Mouse (Mus musculus): Measurements from ENCODE around the gene Afap1.
A peak's percentile ranks its signal among the peaks of the same experiment; 100 is the strongest.

Afap1 gene

GRCm38 (mm10) chr5:35898994-35899393 lies 5.9 kb downstream of the Afap1 start:
- no peak for DNase-seq

DNA sequence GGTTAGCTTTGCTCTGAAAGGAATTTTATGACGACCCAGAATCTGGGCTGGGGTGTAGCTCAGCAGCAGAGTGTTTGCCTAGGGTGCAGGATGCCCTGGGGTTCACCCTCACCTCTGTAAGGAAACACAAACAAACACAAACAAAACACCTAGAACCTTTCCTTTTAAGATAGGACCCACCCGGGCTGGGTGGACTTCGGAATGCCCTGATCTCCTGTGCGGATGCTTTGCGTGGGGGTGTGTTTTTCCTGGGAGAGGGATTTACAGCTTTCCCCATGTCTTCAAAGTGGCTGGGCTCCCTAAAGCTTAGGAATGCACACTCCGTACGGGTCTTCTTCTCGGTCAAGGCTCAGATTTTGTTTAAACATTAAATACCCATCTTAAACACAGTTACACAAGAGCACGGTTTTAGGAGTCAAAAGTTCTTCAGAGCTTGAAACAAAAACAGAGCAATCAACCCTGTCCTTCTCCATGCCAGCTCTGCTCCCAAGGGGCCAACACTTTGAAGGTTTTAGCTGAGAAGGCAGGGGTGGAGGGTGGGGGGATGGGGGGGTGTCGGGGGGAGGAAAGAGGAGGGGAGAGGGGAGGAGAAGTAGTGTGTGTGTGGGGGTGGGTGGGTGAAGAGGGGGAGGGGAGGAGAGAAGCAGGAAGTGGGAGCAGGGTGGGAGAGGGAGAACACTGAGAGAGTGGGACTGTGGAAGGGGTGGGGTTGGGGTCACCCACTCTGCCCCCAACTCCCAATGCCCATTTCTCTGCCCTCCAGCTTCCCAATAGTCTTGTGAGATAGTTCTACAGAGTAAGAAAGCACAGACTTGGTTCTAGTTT lies 7.5 kb downstream of the Afap1 start:
- DNase-seq, result no peak

DNA sequence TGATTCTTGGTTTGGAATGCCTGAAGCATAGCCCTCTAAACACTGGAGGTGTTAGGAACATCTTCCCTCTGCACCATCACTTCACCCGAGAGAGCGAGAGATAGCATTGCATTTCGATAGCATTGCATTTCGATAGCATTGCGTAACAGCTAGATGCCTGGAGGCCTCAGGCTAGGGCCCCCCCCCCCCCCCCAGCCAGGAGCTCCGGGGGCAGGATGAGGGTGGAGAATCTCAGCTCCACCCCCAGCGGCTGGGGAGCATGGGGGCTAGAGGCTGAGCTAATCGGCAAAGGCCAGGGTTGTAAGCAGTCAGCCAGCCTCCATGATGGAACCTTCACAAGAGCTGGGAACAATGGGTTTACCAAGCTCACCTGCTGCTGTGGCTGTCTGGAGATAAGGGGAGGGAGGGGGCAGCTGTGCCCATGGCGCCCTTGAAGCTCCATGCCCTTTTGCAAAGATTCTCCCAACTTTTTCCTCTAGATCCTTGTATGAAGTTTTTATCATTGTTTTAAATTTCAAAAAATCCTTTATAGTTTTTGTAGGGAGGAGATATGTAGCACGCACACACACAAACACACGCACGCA lies 8.2 kb downstream of the Afap1 start:
- DNase-seq, result no peak

GRCm38 (mm10) chr5:35903456-35903855 lies 10.3 kb downstream of the Afap1 start:
- DNase-seq, result no peak

DNA sequence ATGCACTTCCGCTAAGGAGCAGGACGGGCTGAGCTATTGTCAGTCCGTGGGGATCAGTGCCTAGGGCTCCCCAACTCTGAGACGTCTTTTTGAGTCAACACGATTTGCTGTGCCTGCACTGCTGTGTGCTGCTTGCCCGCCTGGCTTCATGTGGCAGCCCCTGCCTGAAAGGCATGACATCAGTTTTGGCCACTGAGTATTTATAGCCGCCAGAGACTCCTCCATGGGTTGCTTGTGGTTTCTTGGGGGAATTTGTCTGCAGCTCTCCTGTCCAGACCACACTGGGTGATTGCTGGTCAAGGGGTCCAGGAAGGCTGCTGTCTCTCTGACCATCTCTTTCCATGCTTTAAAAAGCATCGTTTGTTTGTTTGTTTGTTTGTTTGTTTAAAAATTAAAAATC lies 12.2 kb downstream of the Afap1 start:
- DNase-seq, result no peak

- DNase-seq, result no peak
Measured at GRCm38 (mm10) chr5:35907090-35907489, 14.0 kb downstream of the Afap1 start.

GRCm38 (mm10) chr5:35907633-35908426 lies 14.7 kb downstream of the Afap1 start:
- DNase-seq, result peak; percentile 88

DNA sequence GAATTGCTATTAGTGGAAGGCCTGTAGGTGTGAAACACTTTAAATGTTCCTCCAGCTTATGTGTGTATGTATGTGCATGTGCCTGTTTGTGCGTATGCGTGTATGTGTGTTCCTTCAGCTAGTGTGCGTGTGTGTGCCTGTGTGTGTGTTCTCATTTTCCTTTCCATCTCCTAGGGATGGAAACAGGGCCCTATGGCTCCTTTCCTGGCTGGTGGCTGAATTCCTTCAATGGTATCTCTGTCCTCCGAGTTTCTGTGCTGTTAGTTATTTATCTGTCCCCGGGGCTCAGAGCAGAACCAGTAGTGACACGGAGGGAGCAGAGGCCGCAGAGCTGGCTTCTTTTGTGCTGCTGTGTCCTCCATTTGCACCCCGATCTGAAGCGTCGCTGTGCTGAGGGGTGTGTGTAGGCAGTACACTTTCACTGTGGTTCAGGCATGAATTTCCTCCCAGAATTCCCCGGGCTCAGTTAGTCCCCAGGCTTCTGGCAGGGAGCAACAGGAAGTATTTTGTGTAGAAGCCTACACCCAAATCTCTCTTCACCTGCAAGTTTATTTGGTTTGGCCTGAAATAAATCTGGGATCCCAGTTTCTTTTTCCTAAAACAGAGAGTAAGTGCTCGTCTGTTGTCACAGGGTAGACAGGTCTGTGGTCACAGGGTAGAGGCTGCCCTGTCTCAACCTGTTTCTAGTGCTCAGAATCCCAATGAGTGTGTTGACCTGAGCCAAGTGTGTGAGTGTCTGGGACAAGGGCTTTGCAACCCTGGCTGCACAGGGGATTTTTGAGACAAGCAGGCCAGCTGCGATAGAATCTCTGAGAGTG lies 15.7 kb downstream of the Afap1 start:
- DNase-seq, result no peak

GRCm38 (mm10) chr5:35915629-35916300 lies 22.6 kb downstream of the Afap1 start:
- no peak for DNase-seq

DNA sequence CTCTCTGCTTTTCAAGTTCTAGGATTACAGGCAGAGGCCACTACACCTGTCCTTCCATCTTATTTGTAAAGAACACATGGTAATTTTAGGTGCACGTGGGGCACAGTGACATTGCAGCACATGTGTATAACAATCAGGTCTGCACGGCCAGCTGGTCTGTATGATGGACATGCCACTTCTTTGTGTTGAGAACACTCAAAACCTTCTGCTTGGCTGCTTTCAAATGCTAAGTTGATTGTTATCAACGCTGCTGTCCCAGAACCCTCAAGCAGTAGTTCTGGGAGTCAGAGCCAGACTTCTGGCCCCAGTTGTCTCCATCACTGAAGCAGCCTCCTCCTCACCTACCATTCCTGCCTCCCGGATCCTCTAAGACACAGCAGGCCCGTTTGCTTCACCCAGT lies 23.5 kb downstream of the Afap1 start:
- DNase-seq, result no peak

GRCm38 (mm10) chr5:35918387-35918786 lies 25.3 kb downstream of the Afap1 start:
- no peak for DNase-seq

- no peak for DNase-seq
Measured at GRCm38 (mm10) chr5:35920076-35920475, 27.0 kb downstream of the Afap1 start.

DNA sequence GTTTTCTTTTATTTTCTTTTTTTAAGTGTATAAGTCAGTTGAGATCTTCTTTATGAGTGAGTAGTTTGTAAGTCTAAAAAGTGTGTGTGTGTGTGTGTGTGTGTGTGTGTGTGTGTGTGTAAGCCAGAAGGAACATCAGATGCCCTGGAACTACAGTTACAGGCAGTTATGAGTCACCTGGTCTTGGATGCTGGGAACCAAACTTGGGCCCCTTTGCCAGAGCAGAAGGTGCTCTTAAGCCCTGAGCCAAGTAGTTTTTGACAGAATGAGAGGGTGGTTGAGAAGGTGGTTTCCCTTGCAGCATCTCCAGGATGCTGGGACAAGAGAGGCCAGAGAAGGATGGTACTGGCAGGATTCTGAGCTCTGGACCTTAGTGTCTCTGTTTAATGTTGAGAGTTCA lies 27.4 kb downstream of the Afap1 start:
- DNase-seq, result no peak

DNA sequence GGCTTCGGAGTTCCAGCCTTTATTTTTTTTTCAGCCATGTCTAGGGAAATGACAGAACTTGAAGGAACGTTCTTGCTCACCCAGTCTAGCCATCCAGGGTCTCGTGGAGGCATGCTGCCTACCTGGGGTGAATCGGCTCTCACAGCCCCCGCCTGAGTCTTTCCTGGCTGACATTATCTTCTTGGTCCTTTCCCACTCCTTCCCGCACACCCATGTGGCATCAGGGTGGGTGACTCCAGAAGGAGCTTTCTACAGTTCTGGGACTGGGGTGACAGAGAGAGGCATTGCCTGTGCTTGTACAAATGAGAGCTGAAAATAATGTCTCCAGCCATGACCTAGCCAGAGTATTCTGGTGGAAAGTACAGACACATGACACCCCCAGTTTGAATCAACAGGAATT lies 28.0 kb downstream of the Afap1 start:
- no peak for DNase-seq

- DNase-seq, result no peak
Measured at GRCm38 (mm10) chr5:35921595-35922254, 28.6 kb downstream of the Afap1 start.

GRCm38 (mm10) chr5:35923448-35923847 lies 30.3 kb downstream of the Afap1 start:
- no peak for DNase-seq

GRCm38 (mm10) chr5:35925171-35925634 lies 32.1 kb downstream of the Afap1 start:
- DNase-seq, result peak; percentile 44

DNA sequence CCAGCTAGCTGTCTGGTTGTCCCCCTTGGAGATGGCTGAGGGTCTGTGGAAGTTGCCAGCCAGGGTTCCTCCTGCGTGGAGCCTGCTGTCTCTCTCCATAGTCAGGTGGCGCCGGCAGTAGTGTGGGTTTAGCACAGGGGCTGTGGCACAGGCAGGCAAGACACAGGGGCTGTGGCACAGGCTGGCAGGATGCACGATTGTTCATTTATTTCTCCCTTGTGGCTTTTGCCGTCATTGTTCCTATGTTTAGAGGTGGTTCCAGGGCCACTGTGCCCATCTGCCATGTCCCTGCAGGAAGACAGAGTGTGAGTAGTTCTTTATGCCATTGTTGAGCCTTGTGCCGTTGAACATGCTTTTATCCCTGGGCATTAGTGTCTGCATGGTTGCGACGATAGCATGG lies 33.4 kb downstream of the Afap1 start:
- DNase-seq, result no peak

GRCm38 (mm10) chr5:35931296-35931695 lies 38.2 kb downstream of the Afap1 start:
- DNase-seq, result no peak

DNA sequence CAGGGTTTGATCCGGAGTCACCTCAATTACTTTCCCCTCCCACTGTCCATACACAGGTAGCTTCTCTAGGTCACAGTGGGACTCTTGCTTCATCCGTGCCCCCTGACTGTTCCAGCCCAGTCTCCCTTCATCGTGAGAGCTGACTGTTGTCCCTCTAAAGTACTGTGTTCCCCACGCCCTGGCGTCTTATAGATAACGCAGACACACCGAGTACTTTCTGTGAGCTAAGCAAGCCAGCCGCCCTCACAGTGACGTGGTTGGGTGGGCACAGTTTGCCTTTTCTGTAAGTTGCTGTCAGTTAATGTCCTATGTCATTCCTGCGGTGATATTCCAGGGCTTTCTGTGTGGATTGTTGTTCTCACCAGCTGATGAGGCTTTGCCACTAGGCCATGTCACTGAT lies 39.9 kb downstream of the Afap1 start:
- DNase-seq, result no peak

DNA sequence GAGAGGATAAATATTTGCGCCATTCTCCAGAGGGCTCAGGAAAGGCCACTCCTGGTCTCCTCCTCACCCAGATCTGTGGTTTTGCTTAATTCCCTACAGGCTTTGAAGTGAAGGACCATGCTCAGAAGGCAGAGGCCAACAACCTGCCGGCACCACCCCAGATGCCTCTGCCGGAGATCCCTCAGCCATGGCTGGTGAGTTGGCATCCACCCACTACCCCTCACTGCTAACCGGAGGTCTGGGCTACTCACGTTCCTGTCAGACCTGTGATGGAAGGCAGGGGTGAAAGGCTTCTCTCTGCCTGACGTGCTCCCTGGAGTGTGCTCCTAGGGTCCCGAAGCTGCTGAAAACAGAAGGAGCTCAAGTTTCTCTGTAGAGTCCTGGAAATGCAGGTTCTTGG lies 42.8 kb downstream of the Afap1 start:
- no peak for DNase-seq
